Mouse (Mus musculus) G1E (cell line): ENCODE data around the gene Gtf2a1.

Experiments used
- CTCF ChIP-seq: IDR thresholded peaks from 2 replicates; pipeline ENCODE4 v1.5.1; 2012; ENCODE audit warnings: low read depth, low read length, inconsistent platforms, mixed read lengths
- GATA1 ChIP-seq: IDR thresholded peaks from 2 replicates; pipeline ENCODE4 v1.6.1; 2012; ENCODE audit warnings: borderline replicate concordance, low read length, inconsistent platforms, mixed read lengths
- POLR2AphosphoS5 ChIP-seq: IDR thresholded peaks from 2 replicates; pipeline ENCODE4 v1.6.1; 2012; ENCODE audit warnings: low read depth, low read length, inconsistent platforms; ENCODE audit not compliant: insufficient replicate concordance
- TAL1 ChIP-seq: conservative IDR thresholded peaks from 2 replicates; pipeline ENCODE4 v1.6.1; 2012; ENCODE audit warnings: low read depth, low read length, inconsistent platforms, mixed read lengths

DNA sequence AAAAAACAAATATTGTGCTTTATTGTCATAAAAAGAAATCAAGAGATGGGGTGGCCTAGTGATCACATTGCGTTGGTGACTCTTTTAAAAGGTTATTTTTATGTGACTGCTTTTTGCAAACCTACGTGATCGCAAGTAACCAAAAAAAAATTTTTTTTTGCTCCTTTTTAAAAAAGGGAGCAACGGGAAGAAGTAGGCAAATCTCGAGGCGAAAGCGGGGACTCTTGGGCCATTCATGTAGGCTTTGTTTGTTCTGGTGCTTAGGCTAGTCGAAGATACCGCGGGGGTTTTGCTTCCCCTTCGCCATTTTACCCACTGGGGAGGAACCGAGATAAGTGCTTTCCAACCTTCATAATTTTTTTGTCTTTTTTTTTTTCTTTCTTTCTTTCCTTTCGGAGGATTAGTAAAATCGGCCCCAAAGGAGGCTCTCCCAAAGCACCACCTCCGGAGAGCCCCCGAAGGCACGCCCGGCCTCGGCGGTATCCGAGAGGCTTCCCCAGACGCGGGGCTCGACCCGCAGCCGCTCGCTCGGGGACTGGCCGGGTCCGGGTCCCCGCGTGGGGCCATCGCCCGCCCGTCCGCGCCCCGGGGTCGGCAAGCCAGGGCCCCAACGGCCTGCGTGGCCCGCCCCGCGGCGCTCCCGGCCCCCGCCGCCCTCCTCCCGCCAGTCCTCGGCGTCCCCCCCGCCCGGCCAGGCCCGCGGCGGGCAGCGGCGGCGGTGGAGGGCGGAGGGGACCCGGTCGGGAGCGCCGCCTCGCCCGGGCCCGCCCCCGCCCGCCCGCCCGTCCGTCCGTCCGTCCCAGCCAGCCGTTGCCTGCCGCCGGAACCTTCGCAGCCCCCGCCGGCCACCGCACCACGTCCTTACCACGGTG, 1.4 kb downstream of the Gtf2a1 start:
- TF ChIP-seq CTCF (no peak), TAL1 (no peak), GATA1 (no peak), POLR2AphosphoS5 (no peak)
